Mouse (Mus musculus): ENCODE measurements around the gene Gm49361.
"Not testable (repeated sequence)": the region's sequence is repeated elsewhere in the genome, so short reads cannot be mapped to it uniquely, and the experiment has no call there.

Gene Gm49361

GRCm38 (mm10) chr14:57691316-57691715 lies 54.6 kb downstream of the Gm49361 start:
- no peak for DNase-seq (ENCODE audit: low read depth in 1 of 2, low spot score in 2 of 2)

GRCm38 (mm10) chr14:57690681-57691080 lies 55.2 kb downstream of the Gm49361 start:
- no peak for DNase-seq (ENCODE audit: low read depth in 1 of 2, low spot score in 2 of 2)

- not testable (repeated sequence) for DNase-seq (ENCODE audit: low read depth in 1 of 2, low spot score in 2 of 2)
Measured at GRCm38 (mm10) chr14:57688066-57688465, 57.8 kb downstream of the Gm49361 start.

GRCm38 (mm10) chr14:57687441-57687840 lies 58.5 kb downstream of the Gm49361 start:
- no peak for DNase-seq (ENCODE audit: low read depth in 1 of 2, low spot score in 2 of 2)

GRCm38 (mm10) chr14:57686647-57687046 lies 59.3 kb downstream of the Gm49361 start:
- DNase-seq (ENCODE audit: low read depth in 1 of 2, low spot score in 2 of 2), result no peak

GRCm38 (mm10) chr14:57684579-57684978 lies 61.3 kb downstream of the Gm49361 start:
- DNase-seq (ENCODE audit: low read depth in 1 of 2, low spot score in 2 of 2), result peak in 1 of 2 experiments; percentile 25

GRCm38 (mm10) chr14:57682751-57683150 lies 63.2 kb downstream of the Gm49361 start:
- no peak for DNase-seq (ENCODE audit: low read depth in 1 of 2, low spot score in 2 of 2)

- peak; percentile 43 to 73 for DNase-seq (ENCODE audit: low read depth in 1 of 2, low spot score in 2 of 2)
Measured at GRCm38 (mm10) chr14:57679958-57680535, 65.9 kb downstream of the Gm49361 start.

GRCm38 (mm10) chr14:57679523-57679922 lies 66.4 kb downstream of the Gm49361 start:
- no peak for DNase-seq (ENCODE audit: low read depth in 1 of 2, low spot score in 2 of 2)

GRCm38 (mm10) chr14:57675481-57675880 lies 70.4 kb downstream of the Gm49361 start:
- no peak for DNase-seq (ENCODE audit: low read depth in 1 of 2, low spot score in 2 of 2)

GRCm38 (mm10) chr14:57665628-57665950 lies 80.3 kb downstream of the Gm49361 start:
- DNase-seq (ENCODE audit: low read depth in 1 of 2, low spot score in 2 of 2), result no peak

GRCm38 (mm10) chr14:57664822-57665627 lies 80.9 kb downstream of the Gm49361 start, which contains the start of gene Xpo4:
TSS of gene Xpo4 (minus strand) at chr14:57665430.
- peak; percentile 33 to 70 for DNase-seq (ENCODE audit: low read depth in 1 of 2, low spot score in 2 of 2)

GRCm38 (mm10) chr14:57664311-57664821 lies 81.5 kb downstream of the Gm49361 start:
- no peak for DNase-seq (ENCODE audit: low read depth in 1 of 2, low spot score in 2 of 2)

- DNase-seq (ENCODE audit: low read depth in 1 of 2, low spot score in 2 of 2), result no peak
Measured at GRCm38 (mm10) chr14:57663630-57664029, 82.3 kb downstream of the Gm49361 start.

GRCm38 (mm10) chr14:57658301-57658700 lies 87.6 kb downstream of the Gm49361 start:
- no peak for DNase-seq (ENCODE audit: low read depth in 1 of 2, low spot score in 2 of 2)

GRCm38 (mm10) chr14:57657500-57657899 lies 88.4 kb downstream of the Gm49361 start:
- DNase-seq (ENCODE audit: low read depth in 1 of 2, low spot score in 2 of 2), result no peak

GRCm38 (mm10) chr14:57656519-57656918 lies 89.4 kb downstream of the Gm49361 start:
- not testable (repeated sequence) for DNase-seq (ENCODE audit: low read depth in 1 of 2, low spot score in 2 of 2)

GRCm38 (mm10) chr14:57649501-57649900 lies 96.4 kb downstream of the Gm49361 start:
- DNase-seq (ENCODE audit: low read depth in 1 of 2, low spot score in 2 of 2), result no peak

GRCm38 (mm10) chr14:57646155-57646554 lies 99.7 kb downstream of the Gm49361 start:
- no peak for DNase-seq (ENCODE audit: low read depth in 1 of 2, low spot score in 2 of 2)

- DNase-seq (ENCODE audit: low read depth in 1 of 2, low spot score in 2 of 2), result no peak
Measured at GRCm38 (mm10) chr14:57639153-57639552, 106.8 kb downstream of the Gm49361 start.

GRCm38 (mm10) chr14:57634141-57634540 lies 111.8 kb downstream of the Gm49361 start:
- no peak for DNase-seq (ENCODE audit: low read depth in 1 of 2, low spot score in 2 of 2)

GRCm38 (mm10) chr14:57629595-57629994 lies 116.3 kb downstream of the Gm49361 start:
- no peak for DNase-seq (ENCODE audit: low read depth in 1 of 2, low spot score in 2 of 2)

Measured in monocyte, adult 2 months (primary cell).